Mouse (Mus musculus) stomach, postnatal 0 days (tissue): ENCODE measurements around the gene Atp1a3. TPM values are rescaled to one million over a fixed set of nuclear protein-coding genes. Genes with fewer than 3 reads are reported as not detected.

Experiments used
- ATAC-seq: fragments of 200-750 bp; cut with Nextera tagmentation; 2 replicates; pipeline ENCODE4 v1.8.0; 2017; ENCODE audit not compliant: low FRiP score, low TSS enrichment
- DNase-seq: peaks from one replicate; pipeline ENCODE4 v3.0.0-alpha.2; 2016; ENCODE audit warnings: low spot score
- H3K27ac ChIP-seq: fragments of 300-500 bp; sonication (generic); replicated peaks from 2 replicates; pipeline ENCODE4 v1.5.1; 2014; ENCODE audit warnings: mild to moderate bottlenecking, control low read depth
- H3K27me3 ChIP-seq: fragments of 300-500 bp; sonication (generic); 2 replicates; pipeline ENCODE4 v1.6.1; 2014; ENCODE audit warnings: low read length; ENCODE audit not compliant: control insufficient read depth, insufficient read depth
- H3K36me3 ChIP-seq: fragments of 300-500 bp; sonication (generic); 2 replicates; pipeline ENCODE4 v1.6.1; 2014; ENCODE audit warnings: low read length, mixed read lengths; ENCODE audit not compliant: control insufficient read depth, insufficient read depth
- H3K4me1 ChIP-seq: fragments of 300-500 bp; sonication (generic); replicated peaks from 2 replicates; pipeline ENCODE4 v1.6.1; 2014; ENCODE audit warnings: antibody characterized with exemption; ENCODE audit not compliant: control insufficient read depth, insufficient read depth
- H3K4me2 ChIP-seq: fragments of 300-500 bp; sonication (generic); replicated peaks from 2 replicates; pipeline ENCODE4 v1.6.1; 2014; ENCODE audit warnings: low read depth, mild to moderate bottlenecking, control low read depth, moderate library complexity
- H3K4me3 ChIP-seq: fragments of 300-500 bp; sonication (generic); 2 replicates; pipeline ENCODE4 v1.5.1; 2014; ENCODE audit warnings: low read depth, low read length, control low read depth
- H3K9ac ChIP-seq: fragments of 300-500 bp; sonication (generic); 2 replicates; pipeline ENCODE4 v1.6.1; 2014; ENCODE audit warnings: mild to moderate bottlenecking, low read length, control low read depth, mixed read lengths
- H3K9me3 ChIP-seq: fragments of 300-500 bp; sonication (generic); 2 replicates; pipeline ENCODE4 v1.6.1; 2016; ENCODE audit warnings: low read length; ENCODE audit not compliant: control insufficient read depth
- CTCF ChIP-seq: IDR thresholded peaks from 2 replicates; pipeline ENCODE4 v1.5.1; 2016; ENCODE audit warnings: antibody characterized with exemption, low read depth, mild to moderate bottlenecking, moderate library complexity
- EP300 ChIP-seq: optimal IDR thresholded peaks from 2 replicates; pipeline ENCODE3; 2016; ENCODE audit warnings: antibody characterized with exemption
- WGBS: fragments of 180-500 bp; shearing (Covaris S2); extraction: QIAGEN DNeasy Blood & Tissue Kit; methylation state at CpG from one replicate; pipeline ENCODE4 v1.1.7; 2014; 5-methylcytosine and 5-hydroxymethylcytosine counted together
- polyA plus RNA-seq: library from polyadenylated mRNA; unstranded; fragments of >200 nt; fragmentation: Nextera tagmentation; extraction: Ambion mirVana; gene quantifications from 2 replicates; pipeline ENCODE4 v1.2.1, GENCODE M21; 2015

Atp1a3 gene
- polyA plus RNA-seq, 1 experiment from 2014 or later: 1.6 TPM

- H3K4me1 ChIP-seq: no peaks in the 10 kb centered on the region
- H3K9me3 ChIP-seq: no peaks in the 10 kb centered on the region
- H3K27me3 ChIP-seq: no peaks in the 10 kb centered on the region
- no peak overlapping the region for H3K4me2 ChIP-seq
- ATAC-seq: no peak
- no peak overlapping the region for H3K9ac ChIP-seq
- 85% methylated on average over 5 of the region's 5 CpGs for WGBS
- no peak overlapping the region for H3K4me3 ChIP-seq
- TF ChIP-seq EP300: no peak
- no peak for TF ChIP-seq CTCF
- DNase-seq: no peak
- no peaks in the 10 kb centered on the region for H3K36me3 ChIP-seq
- H3K27ac ChIP-seq: no peak overlapping the region
Observed at GRCm38 (mm10) chr7:24983396-24983795, 22.4 kb downstream of the Atp1a3 start.

- TF ChIP-seq EP300 (no peak), CTCF (no peak)
- H3K4me3 ChIP-seq: no peak overlapping the region
- H3K4me1 ChIP-seq: no peaks in the 10 kb centered on the region
- H3K4me2 ChIP-seq: no peak overlapping the region
- no peaks in the 10 kb centered on the region for H3K9me3 ChIP-seq
- no peak overlapping the region for H3K27ac ChIP-seq
- DNase-seq: no peak
- H3K27me3 ChIP-seq: no peaks in the 10 kb centered on the region
- WGBS: 73% methylated on average over 7 of the region's 7 CpGs
- no peak for ATAC-seq
- no peaks in the 10 kb centered on the region for H3K36me3 ChIP-seq
- H3K9ac ChIP-seq: no peak overlapping the region
Observed at GRCm38 (mm10) chr7:24980439-24980838, 25.3 kb downstream of the Atp1a3 start.

GRCm38 (mm10) chr7:24978781-24979180 is 27.0 kb downstream of the Atp1a3 start:
- ATAC-seq (no peak), DNase-seq (no peak)
- Histone ChIP-seq H3K9me3 (no peaks in the 10 kb centered on the region), H3K9ac (no peak overlapping the region), H3K27me3 (no peaks in the 10 kb centered on the region), H3K4me2 (no peak overlapping the region), H3K4me1 (no peaks in the 10 kb centered on the region), H3K36me3 (no peaks in the 10 kb centered on the region), H3K4me3 (no peak overlapping the region), H3K27ac (no peak overlapping the region)
- TF ChIP-seq CTCF (no peak), EP300 (no peak)
- WGBS: 79% methylated on average over 7 of the region's 7 CpGs

DNA sequence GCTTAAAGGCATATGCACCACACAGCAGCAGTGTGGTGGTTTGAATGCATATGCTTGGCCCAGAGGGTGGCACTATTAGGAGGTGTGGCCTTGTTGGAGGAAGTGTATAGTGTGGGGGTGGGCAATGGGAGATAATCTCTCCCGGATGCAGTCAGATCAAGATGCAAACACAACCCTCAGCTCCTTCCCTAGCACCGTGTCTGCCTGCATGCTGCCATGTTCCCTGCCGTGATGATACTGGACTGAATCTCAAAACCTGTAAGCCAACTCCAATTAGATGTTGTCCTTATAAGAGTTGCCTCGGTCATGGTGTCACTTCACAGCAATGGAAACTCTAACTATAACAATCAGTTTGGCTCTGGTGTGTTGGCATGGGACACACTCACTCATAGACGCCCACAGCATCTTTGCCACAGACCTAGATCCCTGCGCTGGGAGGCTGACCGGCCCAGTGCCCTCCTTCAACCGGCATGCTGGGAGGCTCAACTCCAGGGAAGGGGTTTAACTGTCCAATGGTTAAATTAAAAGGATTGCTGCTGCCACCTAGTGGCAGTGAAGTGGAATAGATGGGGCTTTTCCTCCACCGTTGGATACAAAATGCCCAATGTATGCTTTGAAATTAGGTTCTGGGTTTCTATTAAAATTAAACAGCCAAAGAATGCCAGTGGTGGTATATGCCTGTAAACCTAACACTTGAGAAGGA is 30.7 kb downstream of the Atp1a3 start:
- no peak overlapping the region for H3K9ac ChIP-seq
- no peaks in the 10 kb centered on the region for H3K27me3 ChIP-seq
- H3K4me2 ChIP-seq: no peak overlapping the region
- H3K9me3 ChIP-seq: no peaks in the 10 kb centered on the region
- ATAC-seq (no peak), DNase-seq (no peak)
- H3K4me1 ChIP-seq: no peaks in the 10 kb centered on the region
- H3K36me3 ChIP-seq: peaks cover 4% of the 10 kb centered on the region; the same call in 1 of the 2 replicates
- TF ChIP-seq CTCF: peak; percentile 82
- no peak for TF ChIP-seq EP300
- no peak overlapping the region for H3K4me3 ChIP-seq
- no peak overlapping the region for H3K27ac ChIP-seq
- WGBS: 29% methylated on average over 9 of the region's 9 CpGs

GRCm38 (mm10) chr7:24973902-24974301 is 31.9 kb downstream of the Atp1a3 start:
- Histone ChIP-seq H3K9me3 (no peaks in the 10 kb centered on the region), H3K9ac (no peak overlapping the region), H3K27me3 (no peaks in the 10 kb centered on the region), H3K36me3 (peaks cover 6% of the 10 kb centered on the region), H3K4me3 (no peak overlapping the region), H3K4me1 (no peaks in the 10 kb centered on the region), H3K27ac (no peak overlapping the region), H3K4me2 (no peak overlapping the region)
- WGBS: 63% methylated on average over 5 of the region's 5 CpGs
- DNase-seq (no peak), ATAC-seq (no peak)
- TF ChIP-seq CTCF (no peak), EP300 (no peak)

- DNase-seq (no peak), ATAC-seq (no peak)
- Histone ChIP-seq H3K27me3 (no peaks in the 10 kb centered on the region), H3K36me3 (peaks cover 6% of the 10 kb centered on the region), H3K27ac (no peak overlapping the region), H3K4me2 (no peak overlapping the region), H3K9ac (no peak overlapping the region), H3K9me3 (no peaks in the 10 kb centered on the region), H3K4me3 (no peak overlapping the region), H3K4me1 (no peaks in the 10 kb centered on the region)
- TF ChIP-seq CTCF: no peak
- no peak for TF ChIP-seq EP300
- WGBS: 78% methylated on average over 4 of the region's 4 CpGs
Observed at GRCm38 (mm10) chr7:24973208-24973607, 32.5 kb downstream of the Atp1a3 start.
